Mouse (Mus musculus) liver, adult 2 months (tissue): ENCODE measurements around the gene Sprr2k.

Experiments
- CTCF ChIP-seq: fragments of 200-500 bp; IDR thresholded peaks from 2 replicates; pipeline ENCODE4 v1.5.1; 2011; ENCODE audit warnings: low read depth, low read length, control low read depth
- POLR2A ChIP-seq: fragments of 200-500 bp; IDR thresholded peaks from 2 replicates; pipeline ENCODE4 v1.6.1; 2011; ENCODE audit warnings: low read length, control low read depth; ENCODE audit not compliant: insufficient read depth; ENCODE audit errors: extremely low read depth

GRCm38 (mm10) chr3:92432282-92432681 is at the start of gene Sprr2k:
- TF ChIP-seq POLR2A: no peak
- TF ChIP-seq CTCF: no peak
